Mouse (Mus musculus): Measurements from ENCODE around the gene Caap1. TPM values are rescaled to one million over a fixed set of nuclear protein-coding genes. Genes with fewer than 3 reads are reported as not detected.
A peak's percentile ranks its signal among the peaks of the same experiment; 100 is the strongest.

Gene Caap1
- polyA plus RNA-seq, 1 experiment from 2014 or later = 18.8 TPM

DNA sequence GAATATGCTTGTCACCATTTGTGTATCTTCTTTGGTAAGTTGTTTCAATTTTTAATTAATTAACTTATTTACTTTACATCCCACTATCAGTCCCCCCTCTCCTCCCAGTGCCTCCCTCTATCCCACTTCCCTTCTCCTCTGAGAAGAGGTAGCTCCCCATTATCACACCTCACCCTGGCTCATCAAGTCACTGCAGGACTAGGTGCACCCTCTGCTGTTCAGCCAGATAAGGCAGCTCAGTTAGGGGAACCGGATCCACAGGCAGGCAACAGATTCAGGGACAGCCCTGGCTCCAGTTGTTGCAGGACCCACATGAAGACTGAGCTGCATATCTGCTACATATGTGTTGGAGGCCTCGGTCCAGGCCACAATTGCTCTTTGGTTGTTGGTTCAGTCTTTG, 97.2 kb downstream of the Caap1 start:
- peaks cover 5% of the 10 kb centered on the region; the same call in 1 of the 2 replicates for H3K4me1 ChIP-seq

DNA sequence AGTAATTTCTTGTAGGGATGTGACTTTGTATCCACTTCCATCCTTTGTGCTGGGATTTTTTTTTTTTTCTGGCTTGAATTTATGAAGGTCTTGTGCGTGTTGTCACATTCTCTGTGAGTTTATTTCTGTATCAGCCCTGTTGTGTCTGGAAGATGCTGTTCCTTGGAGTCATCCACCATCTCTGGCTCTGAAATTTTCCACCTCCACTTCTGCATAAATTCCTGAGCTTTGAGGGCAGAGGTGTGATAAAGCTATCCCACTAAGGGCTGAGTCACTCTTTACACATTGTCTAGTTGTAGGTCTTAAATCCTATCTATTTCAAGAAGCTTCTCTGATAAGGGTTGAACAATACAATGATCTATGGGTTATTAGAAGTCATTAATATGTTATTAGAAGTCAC, 101.7 kb downstream of the Caap1 start:
- no peak overlapping the region for H3K27ac ChIP-seq
- no peak overlapping the region for H3K9ac ChIP-seq
- no peak overlapping the region for H3K4me2 ChIP-seq
- ATAC-seq = no peak
- H3K4me1 ChIP-seq = peaks cover 5% of the 10 kb centered on the region; the same call in 1 of the 2 replicates
- peaks cover 6% of the 10 kb centered on the region for H3K36me3 ChIP-seq
- H3K9me3 ChIP-seq (replicated peaks) = no peaks in the 10 kb centered on the region
- 82% methylated on average over 1 of the region's 1 CpGs for WGBS (ENCODE audit: insufficient replicate concordance)
- no peak overlapping the region for H3K4me3 ChIP-seq
- H3K27me3 ChIP-seq (replicated peaks) = no peaks in the 10 kb centered on the region

More for the DNA sequence above, 97.2 kb downstream of the Caap1 start:
- H3K4me3 ChIP-seq = no peak overlapping the region
- H3K27me3 ChIP-seq (replicated peaks) = no peaks in the 10 kb centered on the region
- peaks cover 17% of the 10 kb centered on the region for H3K36me3 ChIP-seq
- H3K27ac ChIP-seq = no peak overlapping the region
- 51% methylated on average over 2 of the region's 2 CpGs for WGBS (ENCODE audit: insufficient replicate concordance)
- H3K4me2 ChIP-seq = no peak overlapping the region
- ATAC-seq = peak; percentile 90
- H3K9ac ChIP-seq = no peak overlapping the region
- H3K9me3 ChIP-seq (replicated peaks) = no peaks in the 10 kb centered on the region

Other genes starting within 250 kb of the Caap1 start
- gene Gm10306, start 250 bp downstream of the Caap1 start, polyA plus RNA-seq (2016; fragmentation: Nextera tagmentation; extraction: Ambion mirVana) = 0.26 TPM in 1 of 2 replicates, not detected in the other
- gene Plaa, start 46.4 kb upstream of the Caap1 start, polyA plus RNA-seq (2016; fragmentation: Nextera tagmentation; extraction: Ambion mirVana) = 58.9 and 59.7 TPM in 2 replicates
- gene Ift74, start 57.7 kb upstream of the Caap1 start, polyA plus RNA-seq (2016; fragmentation: Nextera tagmentation; extraction: Ambion mirVana) = 6.1 and 6.9 TPM in 2 replicates
- 0.05 and 0.15 TPM in 2 replicates for gene Lrrc19, start 93.3 kb upstream of the Caap1 start, polyA plus RNA-seq (2016; fragmentation: Nextera tagmentation; extraction: Ambion mirVana)
- gene Tek, start 182.5 kb upstream of the Caap1 start, polyA plus RNA-seq (2016; fragmentation: Nextera tagmentation; extraction: Ambion mirVana) = 8.0 and 8.2 TPM in 2 replicates

All from liver, embryonic 12.5 days (tissue).